Mouse (Mus musculus): ENCODE measurements around the gene Rhbdf1.

- no peak for TF ChIP-seq CTCF (IDR thresholded peaks at IDR 0.05; ENCODE audit: low read depth)
- TF ChIP-seq EP300 (optimal IDR thresholded peaks at IDR 0.05), result no peak
Measured at GRCm38 (mm10) chr11:32166683-32167082, 55.4 kb downstream of the Rhbdf1 start.
